Comparison of ENCODE assay signal across 9 mouse cellular contexts in the genomic region with DNA sequence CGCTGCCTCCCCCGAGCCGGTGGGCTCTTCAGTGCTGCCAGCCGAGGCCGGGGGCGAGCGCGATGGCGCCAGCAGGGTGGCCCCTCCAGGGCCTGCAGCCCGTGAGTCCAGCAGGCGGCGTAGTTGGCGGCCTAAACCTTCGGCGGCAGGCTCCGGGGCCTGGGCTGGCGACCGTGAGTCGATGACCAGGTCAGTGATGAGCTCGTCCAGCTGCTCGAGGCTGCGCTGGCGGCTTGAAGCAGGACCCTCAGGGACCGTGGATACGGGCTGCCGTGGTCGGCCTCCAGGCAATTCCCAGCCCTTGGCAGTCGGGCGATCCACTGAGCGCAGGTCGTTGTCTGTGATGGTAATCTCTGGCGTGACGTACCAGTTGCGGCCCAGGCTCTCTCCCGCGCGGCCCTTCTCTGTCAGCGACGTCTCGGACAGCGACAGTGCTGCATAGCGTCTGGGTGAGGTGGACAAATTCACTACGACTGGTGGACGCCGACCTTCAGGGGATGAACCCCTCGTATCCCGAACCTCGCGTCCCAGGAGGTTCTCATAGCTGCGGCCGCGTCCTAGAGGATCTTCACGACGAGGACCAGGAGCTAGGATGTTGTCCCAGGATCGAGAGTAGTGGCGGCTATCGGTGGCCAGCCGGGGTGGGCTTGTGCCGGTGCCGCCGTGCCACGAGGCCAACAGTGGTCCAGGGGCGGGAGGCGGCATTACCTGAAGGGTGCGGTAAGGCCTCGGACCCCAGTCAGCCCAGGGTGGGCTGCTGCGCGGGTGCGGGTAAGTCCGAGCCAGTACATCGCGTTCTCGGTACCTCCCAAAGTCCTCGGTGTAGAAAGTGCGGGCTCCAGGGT. TPM values are rescaled to one million over a fixed set of nuclear protein-coding genes. Genes with fewer than 3 reads are reported as not detected.
A peak's percentile ranks its signal among the peaks of the same experiment; 100 is the strongest.
DNase-seq lines count a peak whose midpoint lies in the region; ATAC-seq and TF ChIP-seq lines count a peak whose summit lies in the region.
"Had no signal": no experiment of that assay in that cellular context is flagged by ENCODE, and none has a peak within 500 bp of the region (broad histone marks: within the 10 kb centered on the region; RNA-seq: fewer than 3 reads in every experiment).

No protein-coding gene starts in this region.

- H3K27me3 ChIP-seq in embryonic facial prominence, embryonic 14.5 days (replicated peaks; ENCODE audit: control insufficient read depth, insufficient read depth, low read length), result peaks cover 50% of the 10 kb centered on the region
- H3K27me3 ChIP-seq in kidney, postnatal 0 days (ENCODE audit: insufficient read depth, low read length), result peaks cover 51% of the 10 kb centered on the region
- H3K27me3 ChIP-seq in neural tube, embryonic 13.5 days, result peaks cover 56% of the 10 kb centered on the region

- peaks cover 33% of the 10 kb centered on the region for H3K4me1 ChIP-seq in embryonic facial prominence, embryonic 14.5 days (ENCODE audit: control insufficient read depth, insufficient read depth, low read length)
- H3K4me1 ChIP-seq in kidney, postnatal 0 days (replicated peaks; ENCODE audit: insufficient read depth, low read length), result peaks cover 54% of the 10 kb centered on the region
- peaks cover 83% of the 10 kb centered on the region for H3K4me1 ChIP-seq in neural tube, embryonic 13.5 days (replicated peaks)

- H3K4me3 ChIP-seq in embryonic facial prominence, embryonic 14.5 days (ENCODE audit: low read depth, low read length), result peak overlapping the region; percentile 26
- peak overlapping the region; percentile 4 for H3K4me3 ChIP-seq in kidney, postnatal 0 days (replicated peaks; ENCODE audit: low read depth, low read length)
- H3K4me3 ChIP-seq in neural tube, embryonic 13.5 days, result peak overlapping the region; percentile 24

- peak overlapping the region; percentile 46 for H3K4me2 ChIP-seq in embryonic facial prominence, embryonic 14.5 days (ENCODE audit: low read depth, low read length)
- H3K4me2 ChIP-seq in kidney, postnatal 0 days (ENCODE audit: low read length), result peak overlapping the region; percentile 37
- H3K4me2 ChIP-seq in neural tube, embryonic 13.5 days, result peak overlapping the region; percentile 44

- ATAC-seq in embryonic facial prominence, embryonic 14.5 days (ENCODE audit: low read depth), result no peak
- ATAC-seq in kidney, postnatal 0 days (replicated peaks; ENCODE audit: low FRiP score, low read depth), result no peak
- no peak for ATAC-seq in neural tube, embryonic 13.5 days (ENCODE audit: low read depth)

- peak; percentile 49 for TF ChIP-seq CTCF in kidney, postnatal 0 days (IDR thresholded peaks at IDR 0.05; ENCODE audit: low read depth)

- no peak overlapping the region for H3K27ac ChIP-seq in embryonic facial prominence, embryonic 14.5 days (replicated peaks; ENCODE audit: low read depth, low read length)
- no peak overlapping the region for H3K27ac ChIP-seq in kidney, postnatal 0 days
- H3K27ac ChIP-seq in neural tube, embryonic 13.5 days (replicated peaks), result no peak overlapping the region

- peak overlapping the region; percentile 45; the same call in 1 of the 2 replicates for H3K9ac ChIP-seq in embryonic facial prominence, embryonic 14.5 days (ENCODE audit: low read depth, low read length)
- no peak overlapping the region for H3K9ac ChIP-seq in kidney, postnatal 0 days (ENCODE audit: low read depth, low read length)
- peak overlapping the region; percentile 45 for H3K9ac ChIP-seq in neural tube, embryonic 13.5 days

- DNase-seq in kidney, adult 18-20 months, result peak; percentile 27
- no peak for DNase-seq in kidney, adult 8-10 months
- peak; percentile 35 for DNase-seq in R1 (ENCODE audit: low read depth, low spot score)
- DNase-seq in embryonic facial prominence, embryonic 14.5 days (ENCODE audit: low spot score), result no peak
- no peak for DNase-seq in kidney, postnatal 0 days (ENCODE audit: low spot score)
- DNase-seq in right cerebral cortex, postnatal 36 days (ENCODE audit: low spot score in 2 of 2), result no peak
- DNase-seq in left cerebral cortex, adult 8-10 months (ENCODE audit: low spot score in 2 of 2), result no peak

- 8% methylated on average over 46 of the region's 75 CpGs for WGBS in embryonic facial prominence, embryonic 14.5 days
- 7% methylated on average over 75 of the region's 75 CpGs for WGBS in kidney, postnatal 0 days
- WGBS in neural tube, embryonic 13.5 days, result 8% methylated on average over 75 of the region's 75 CpGs

- peaks cover 9% of the 10 kb centered on the region for H3K36me3 ChIP-seq in embryonic facial prominence, embryonic 14.5 days (ENCODE audit: control insufficient read depth, insufficient read depth, low read length)
- peaks cover 2% of the 10 kb centered on the region; the same call in 1 of the 2 replicates for H3K36me3 ChIP-seq in kidney, postnatal 0 days (ENCODE audit: insufficient read depth, low read length)
- peaks cover 8% of the 10 kb centered on the region for H3K36me3 ChIP-seq in neural tube, embryonic 13.5 days

- no peaks in the 10 kb centered on the region for H3K9me3 ChIP-seq in embryonic facial prominence, embryonic 14.5 days (ENCODE audit: control insufficient read depth, low read length)
- no peaks in the 10 kb centered on the region for H3K9me3 ChIP-seq in kidney, postnatal 0 days (replicated peaks; ENCODE audit: low read length)
- no peaks in the 10 kb centered on the region for H3K9me3 ChIP-seq in neural tube, embryonic 13.5 days

RNA-seq across cellular contexts. Expression of a gene that starts 3.1 kb away (rescaled TPM):
- 148 and 160 TPM in 2 replicates for polyA plus RNA-seq in embryonic facial prominence, embryonic 14.5 days (2014; fragmentation: Nextera tagmentation; extraction: Ambion mirVana)
- polyA plus RNA-seq in kidney, postnatal 0 days (2015; fragmentation: Nextera tagmentation; extraction: Ambion mirVana), result 197 TPM in 2 replicates
- polyA plus RNA-seq in neural tube, embryonic 13.5 days (2015; fragmentation: Nextera tagmentation; extraction: Ambion mirVana), result 180 and 188 TPM in 2 replicates
- 10 to 100 TPM; 57.8 to 72.0 (median 64.7) TPM for total RNA-seq in left cerebral cortex, adult 8-10 months (2022)

RNA-seq across cellular contexts. Expression of a gene that starts 3.4 kb away (rescaled TPM):
- 0.40 and 1.4 TPM in 2 replicates for polyA plus RNA-seq in embryonic facial prominence, embryonic 14.5 days (2014; fragmentation: Nextera tagmentation; extraction: Ambion mirVana)
- polyA plus RNA-seq in kidney, postnatal 0 days (2015; fragmentation: Nextera tagmentation; extraction: Ambion mirVana), result 0.15 and 0.16 TPM in 2 replicates
- polyA plus RNA-seq in neural tube, embryonic 13.5 days (2015; fragmentation: Nextera tagmentation; extraction: Ambion mirVana), result 7.1 and 8.4 TPM in 2 replicates
- 10 to 100 TPM; 86.8 to 96.3 (median 92.7) TPM for total RNA-seq in left cerebral cortex, adult 8-10 months (2022)
- total RNA-seq: liver, adult 2 months had no signal

RNA-seq across cellular contexts. Expression of a gene that starts 3.5 kb away (rescaled TPM):
- 1.4 and 1.7 TPM in 2 replicates for polyA plus RNA-seq in embryonic facial prominence, embryonic 14.5 days (2014; fragmentation: Nextera tagmentation; extraction: Ambion mirVana)
- polyA plus RNA-seq in kidney, postnatal 0 days (2015; fragmentation: Nextera tagmentation; extraction: Ambion mirVana), result 0.59 and 0.85 TPM in 2 replicates
- 2.5 and 3.4 TPM in 2 replicates for polyA plus RNA-seq in neural tube, embryonic 13.5 days (2015; fragmentation: Nextera tagmentation; extraction: Ambion mirVana)
- 1 to 10 TPM in 3 of 4 experiments, under 1 TPM in 1; 0.46 to 3.1 (median 1.7) TPM for total RNA-seq in left cerebral cortex, adult 8-10 months (2022)

RNA-seq across cellular contexts. Expression of a gene that starts 20.5 kb away (rescaled TPM):
- polyA plus RNA-seq in embryonic facial prominence, embryonic 14.5 days (2014; fragmentation: Nextera tagmentation; extraction: Ambion mirVana), result 312 and 318 TPM in 2 replicates
- polyA plus RNA-seq in kidney, postnatal 0 days (2015; fragmentation: Nextera tagmentation; extraction: Ambion mirVana), result 351 and 379 TPM in 2 replicates
- polyA plus RNA-seq in neural tube, embryonic 13.5 days (2015; fragmentation: Nextera tagmentation; extraction: Ambion mirVana), result 426 and 453 TPM in 2 replicates
- 100 to 1,000 TPM; 123 to 209 (median 170) TPM for total RNA-seq in left cerebral cortex, adult 8-10 months (2022)

RNA-seq across cellular contexts. Expression of a gene that starts 30.1 kb away (rescaled TPM):
- 64.4 and 71.9 TPM in 2 replicates for polyA plus RNA-seq in embryonic facial prominence, embryonic 14.5 days (2014; fragmentation: Nextera tagmentation; extraction: Ambion mirVana)
- polyA plus RNA-seq in kidney, postnatal 0 days (2015; fragmentation: Nextera tagmentation; extraction: Ambion mirVana), result 45.6 and 56.9 TPM in 2 replicates
- polyA plus RNA-seq in neural tube, embryonic 13.5 days (2015; fragmentation: Nextera tagmentation; extraction: Ambion mirVana), result 65.7 and 74.3 TPM in 2 replicates
- 100 to 1,000 TPM; 135 to 160 (median 145) TPM for total RNA-seq in left cerebral cortex, adult 8-10 months (2022)

Comparison
In these comparisons a context has a peak if more than half of its experiments do, and no peak if none do; other contexts are left out.
1. DNase-seq: peak in kidney, adult 18-20 months (single experiment) and R1 (single experiment); none in kidney, adult 8-10 months (0 of 2), embryonic facial prominence, embryonic 14.5 days (single experiment), kidney, postnatal 0 days (single experiment), right cerebral cortex, postnatal 36 days (0 of 2) and left cerebral cortex, adult 8-10 months (0 of 2).
2. Peak in every context shown above with its lines, with median percentiles within 50 percentile points of each other: H3K4me2 ChIP-seq and H3K4me3 ChIP-seq.